19 mouse cellular contexts compared by ENCODE assay signal in the genomic region with DNA sequence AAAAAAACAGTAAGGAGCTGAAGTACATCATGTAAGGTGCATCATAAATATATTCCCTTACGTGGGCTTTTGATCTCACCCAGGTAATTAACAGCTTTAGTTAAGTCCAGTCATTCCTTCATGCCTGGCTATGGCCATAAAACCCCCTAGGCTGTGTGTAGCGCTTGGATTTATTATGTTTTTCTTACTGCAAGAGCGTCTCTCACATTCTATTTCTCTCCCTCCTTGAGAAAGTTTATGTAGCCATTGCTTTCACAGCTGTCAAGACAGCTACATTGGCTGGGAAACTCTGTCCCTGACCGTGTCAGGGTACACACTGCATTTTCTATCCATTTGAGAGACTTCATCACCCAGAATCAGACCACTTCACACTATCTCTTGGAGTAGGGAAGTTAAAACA.
"Had no signal": no experiment of that assay in that cellular context is flagged by ENCODE, and none has a peak within 500 bp of the region (broad histone marks: within the 10 kb centered on the region; RNA-seq: fewer than 3 reads in every experiment).

No protein-coding gene starts in this region.

- H3K9ac ChIP-seq: limb, embryonic 12.5 days; liver, embryonic 12.5 days; liver, embryonic 15.5 days; midbrain, embryonic 13.5 days; neural tube, embryonic 13.5 days had no signal

- H3K27ac ChIP-seq: left cerebral cortex, adult 2 months; liver, embryonic 12.5 days; liver, embryonic 15.5 days; macrophage; midbrain, embryonic 10.5 days; midbrain, embryonic 13.5 days; neural tube, embryonic 13.5 days had no signal

- H3K4me1 ChIP-seq: liver, embryonic 12.5 days; liver, embryonic 15.5 days had no signal

- H3K9me3 ChIP-seq: limb, embryonic 12.5 days; liver, embryonic 12.5 days; liver, embryonic 15.5 days; midbrain, embryonic 10.5 days; midbrain, embryonic 13.5 days; neural tube, embryonic 13.5 days had no signal

- H3K27me3 ChIP-seq: liver, embryonic 12.5 days; liver, embryonic 15.5 days; midbrain, embryonic 13.5 days; neural tube, embryonic 13.5 days had no signal

- H3K4me2 ChIP-seq: limb, embryonic 12.5 days; liver, embryonic 12.5 days; liver, embryonic 15.5 days; midbrain, embryonic 13.5 days; neural tube, embryonic 13.5 days had no signal

- DNase-seq: kidney, adult 8-10 months; kidney, postnatal 25 days; layer of hippocampus, postnatal 36 days; liver; lung, adult 2 months; retina, postnatal 1 day; thymus, adult 18-20 months; thymus, postnatal 36 days had no signal

- H3K4me3 ChIP-seq: left cerebral cortex, adult 2 months; limb, embryonic 12.5 days; liver, embryonic 12.5 days; liver, embryonic 15.5 days; midbrain, embryonic 10.5 days; midbrain, embryonic 13.5 days; myocyte; neural tube, embryonic 13.5 days had no signal

- H3K36me3 ChIP-seq: limb, embryonic 12.5 days; liver, embryonic 12.5 days; liver, embryonic 15.5 days; midbrain, embryonic 10.5 days; midbrain, embryonic 13.5 days; neural tube, embryonic 13.5 days had no signal

- ATAC-seq: liver, embryonic 12.5 days; lung, postnatal 0 days; midbrain, embryonic 13.5 days; midbrain, embryonic 16.5 days had no signal
